In the genomic region with DNA sequence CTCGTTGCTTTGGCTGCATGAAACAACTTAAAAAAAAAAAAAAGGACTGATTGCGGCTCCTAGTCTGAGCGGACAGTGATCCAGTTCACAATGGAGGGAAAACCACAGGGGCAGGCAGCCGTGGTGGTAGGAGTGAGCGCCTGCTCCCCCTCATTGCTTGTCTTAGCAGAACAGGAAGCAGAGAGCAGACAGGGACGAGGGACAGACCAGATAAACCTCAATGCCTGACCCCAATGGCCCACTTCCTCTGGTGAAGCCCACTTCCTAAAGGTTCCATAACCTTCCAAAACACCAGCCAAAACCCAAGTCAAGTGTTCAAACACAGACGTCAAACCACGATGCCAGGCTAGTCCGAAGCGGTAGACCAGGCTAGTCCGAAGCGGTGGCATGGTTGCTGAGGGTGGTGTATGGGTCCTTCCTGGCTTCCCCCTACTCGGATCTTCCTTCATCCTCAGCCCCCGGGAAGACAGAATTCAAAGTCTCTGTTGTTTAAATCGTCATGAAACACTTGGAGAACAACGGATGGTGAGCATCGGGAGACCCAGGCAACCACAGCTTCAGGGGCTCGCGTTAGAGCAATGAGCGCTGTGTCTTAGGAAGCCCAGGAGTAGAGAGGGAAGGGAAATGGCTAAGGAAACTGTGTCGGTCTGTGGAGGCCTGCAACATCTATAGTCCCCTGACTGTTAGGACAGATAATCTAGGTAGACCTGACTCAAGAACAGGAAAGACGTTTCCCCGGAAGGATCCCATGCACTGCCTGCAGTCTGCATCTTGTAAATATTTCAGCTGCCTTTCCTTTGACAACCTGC, we compare ENCODE assay signal across 9 mouse cellular contexts. TPM values are rescaled to one million over a fixed set of nuclear protein-coding genes. Genes with fewer than 3 reads are reported as not detected.
DNase-seq lines count a peak whose midpoint lies in the region; ATAC-seq and TF ChIP-seq lines count a peak whose summit lies in the region.
"Had no signal": no experiment of that assay in that cellular context is flagged by ENCODE, and none has a peak within 500 bp of the region (broad histone marks: within the 10 kb centered on the region; RNA-seq: fewer than 3 reads in every experiment).

No protein-coding gene starts in this region.

- no peak for TF ChIP-seq CTCF in stomach, postnatal 0 days (IDR thresholded peaks at IDR 0.05; ENCODE audit: low read depth)

- DNase-seq in stomach, postnatal 0 days (ENCODE audit: low spot score), result no peak
- no peak for DNase-seq in adrenal gland, postnatal 25 days
- no peak for DNase-seq in left cerebral cortex, postnatal 36 days (ENCODE audit: low spot score in 2 of 2)
- DNase-seq in midbrain, embryonic 11.5 days (ENCODE audit: low spot score, missing footprints), result no peak
- DNase-seq: right cerebral cortex, postnatal 14 days had no signal

- no peaks in the 10 kb centered on the region for H3K9me3 ChIP-seq in stomach, embryonic 15.5 days
- no peaks in the 10 kb centered on the region for H3K9me3 ChIP-seq in stomach, postnatal 0 days (ENCODE audit: control insufficient read depth, low read length)
- no peaks in the 10 kb centered on the region for H3K9me3 ChIP-seq in midbrain, embryonic 11.5 days (ENCODE audit: control insufficient read depth, low read length)
- H3K9me3 ChIP-seq: limb, embryonic 15.5 days had no signal

- H3K4me3 ChIP-seq in stomach, embryonic 15.5 days (replicated peaks), result no peak overlapping the region
- H3K4me3 ChIP-seq in stomach, postnatal 0 days (ENCODE audit: low read depth, low read length), result no peak overlapping the region
- no peak overlapping the region for H3K4me3 ChIP-seq in midbrain, embryonic 11.5 days (ENCODE audit: low read depth, low read length)
- H3K4me3 ChIP-seq: limb, embryonic 15.5 days had no signal

- no peak for TF ChIP-seq EP300 in stomach, postnatal 0 days (optimal IDR thresholded peaks at IDR 0.05)

- intact Hi-C loops in left cerebral cortex, postnatal 36 days (cut with DNase I), result loop anchor here (5.0 kb wide), 1 partner anchor 117 kb away; no protein-coding TSS in a partner anchor

- WGBS in stomach, embryonic 15.5 days, result 78% methylated on average over 23 of the region's 23 CpGs
- 83% methylated on average over 23 of the region's 23 CpGs for WGBS in stomach, postnatal 0 days
- 90% methylated on average over 23 of the region's 23 CpGs for WGBS in midbrain, embryonic 11.5 days

- no peak overlapping the region for H3K9ac ChIP-seq in stomach, embryonic 15.5 days
- H3K9ac ChIP-seq in stomach, postnatal 0 days (ENCODE audit: low read length), result no peak overlapping the region
- H3K9ac ChIP-seq in midbrain, embryonic 11.5 days (ENCODE audit: low read length), result no peak overlapping the region
- H3K9ac ChIP-seq: limb, embryonic 15.5 days had no signal

- no peaks in the 10 kb centered on the region; the same call in 1 of the 2 replicates for H3K4me1 ChIP-seq in stomach, embryonic 15.5 days
- H3K4me1 ChIP-seq in stomach, postnatal 0 days (replicated peaks; ENCODE audit: control insufficient read depth, insufficient read depth), result 0 out of 2 replicates have a peak, but pooled peaks cover 3% of the 10 kb centered on the region
- no peaks in the 10 kb centered on the region for H3K4me1 ChIP-seq in midbrain, embryonic 11.5 days (ENCODE audit: control insufficient read depth, insufficient read depth, low read length)

- H3K36me3 ChIP-seq in stomach, embryonic 15.5 days, result no peaks in the 10 kb centered on the region
- H3K36me3 ChIP-seq in stomach, postnatal 0 days (ENCODE audit: control insufficient read depth, insufficient read depth, low read length), result no peaks in the 10 kb centered on the region
- no peaks in the 10 kb centered on the region for H3K36me3 ChIP-seq in midbrain, embryonic 11.5 days (ENCODE audit: control insufficient read depth, insufficient read depth, low read length)
- H3K36me3 ChIP-seq: limb, embryonic 15.5 days had no signal

- no peaks in the 10 kb centered on the region for H3K27me3 ChIP-seq in stomach, embryonic 15.5 days (replicated peaks)
- H3K27me3 ChIP-seq in stomach, postnatal 0 days (ENCODE audit: control insufficient read depth, insufficient read depth, low read length), result no peaks in the 10 kb centered on the region
- H3K27me3 ChIP-seq in midbrain, embryonic 11.5 days (ENCODE audit: control insufficient read depth, insufficient read depth, low read length), result no peaks in the 10 kb centered on the region
- H3K27me3 ChIP-seq: limb, embryonic 15.5 days had no signal

- H3K27ac ChIP-seq in stomach, embryonic 15.5 days, result 0 out of 2 replicates have a peak overlapping the region, but pooled peaks have one; percentile 65
- no peak overlapping the region for H3K27ac ChIP-seq in stomach, postnatal 0 days (replicated peaks)
- H3K27ac ChIP-seq in midbrain, embryonic 11.5 days (ENCODE audit: low read depth, low read length), result no peak overlapping the region
- H3K27ac ChIP-seq: limb, embryonic 15.5 days had no signal

- no peak overlapping the region for H3K4me2 ChIP-seq in stomach, embryonic 15.5 days
- H3K4me2 ChIP-seq in stomach, postnatal 0 days (replicated peaks; ENCODE audit: low read depth), result no peak overlapping the region
- no peak overlapping the region for H3K4me2 ChIP-seq in midbrain, embryonic 11.5 days

- ATAC-seq in stomach, embryonic 15.5 days (ENCODE audit: insufficient read depth, low FRiP score, low read depth), result no peak
- ATAC-seq in stomach, postnatal 0 days (ENCODE audit: low FRiP score, low TSS enrichment), result no peak
- ATAC-seq in granulocyte monocyte progenitor cell, adult 5-6 weeks (replicated peaks; ENCODE audit: poor library complexity, severe bottlenecking), result peak; percentile 91
- peak; percentile 81 for ATAC-seq in megakaryocyte, adult 5-6 weeks (ENCODE audit: poor library complexity, severe bottlenecking)
- no peak for ATAC-seq in midbrain, embryonic 11.5 days (ENCODE audit: low FRiP score)

RNA-seq across cellular contexts. Expression of a gene that starts 37.8 kb away (rescaled TPM):
- 56.1 and 70.2 TPM in 2 replicates for polyA plus RNA-seq in stomach, embryonic 15.5 days (2015; fragmentation: Nextera tagmentation; extraction: Ambion mirVana)
- 27.3 and 34.9 TPM in 2 replicates for polyA plus RNA-seq in stomach, postnatal 0 days (2015; fragmentation: Nextera tagmentation; extraction: Ambion mirVana)
- 1,912 and 2,149 TPM in 2 replicates for total RNA-seq in granulocyte monocyte progenitor cell, adult 5-6 weeks (2014; fragmentation: Nextera tagmentation)
- 1,225 and 1,275 TPM in 2 replicates for total RNA-seq in granulocyte monocyte progenitor cell, adult 5-6 weeks (2017)
- total RNA-seq in megakaryocyte, adult 5-6 weeks (2015), result 3,528 and 3,668 TPM in 2 replicates
- total RNA-seq in megakaryocyte, adult 5-6 weeks (2017), result 1,567 and 1,601 TPM in 2 replicates
- total RNA-seq in adrenal gland, postnatal 25 days (2021), result 15.7 and 21.7 TPM in 2 replicates
- 10 to 100 TPM in 1 of 2 experiments, 1 to 10 TPM in 1; 8.9 to 11.0 TPM for total RNA-seq in left cerebral cortex, postnatal 36 days (2021)
- polyA plus RNA-seq in midbrain, embryonic 11.5 days (2014; fragmentation: Nextera tagmentation; extraction: Ambion mirVana), result 26.3 and 26.4 TPM in 2 replicates

RNA-seq across cellular contexts. Expression of a gene that starts 55.8 kb away (rescaled TPM):
- polyA plus RNA-seq in stomach, embryonic 15.5 days (2015; fragmentation: Nextera tagmentation; extraction: Ambion mirVana), result not detected in 2 replicates
- polyA plus RNA-seq in stomach, postnatal 0 days (2015; fragmentation: Nextera tagmentation; extraction: Ambion mirVana), result 0.06 and 0.40 TPM in 2 replicates
- not detected in 2 replicates for total RNA-seq in granulocyte monocyte progenitor cell, adult 5-6 weeks (2014; fragmentation: Nextera tagmentation)
- total RNA-seq in granulocyte monocyte progenitor cell, adult 5-6 weeks (2017), result 0.04 TPM in 1 of 2 replicates, not detected in the other
- 0.02 and 0.04 TPM in 2 replicates for total RNA-seq in megakaryocyte, adult 5-6 weeks (2015)
- 0.11 and 0.16 TPM in 2 replicates for total RNA-seq in megakaryocyte, adult 5-6 weeks (2017)
- 0.39 TPM in 1 of 2 replicates, not detected in the other for total RNA-seq in adrenal gland, postnatal 25 days (2021)
- total RNA-seq in left cerebral cortex, postnatal 36 days (2021), result 1 to 10 TPM in 1 of 2 experiments, under 1 TPM in 1; 0.68 to 2.6 TPM
- not detected in 2 replicates for polyA plus RNA-seq in midbrain, embryonic 11.5 days (2014; fragmentation: Nextera tagmentation; extraction: Ambion mirVana)

RNA-seq across cellular contexts. Expression of a gene that starts 57.5 kb away (rescaled TPM):
- 40.1 and 57.2 TPM in 2 replicates for polyA plus RNA-seq in stomach, embryonic 15.5 days (2015; fragmentation: Nextera tagmentation; extraction: Ambion mirVana)
- 0.65 and 1.0 TPM in 2 replicates for polyA plus RNA-seq in stomach, postnatal 0 days (2015; fragmentation: Nextera tagmentation; extraction: Ambion mirVana)
- total RNA-seq in granulocyte monocyte progenitor cell, adult 5-6 weeks (2014; fragmentation: Nextera tagmentation), result 1.4 TPM in 1 of 2 replicates, not detected in the other
- total RNA-seq in granulocyte monocyte progenitor cell, adult 5-6 weeks (2017), result 0.77 TPM in 1 of 2 replicates, not detected in the other
- 1.6 and 3.5 TPM in 2 replicates for total RNA-seq in megakaryocyte, adult 5-6 weeks (2015)
- total RNA-seq in megakaryocyte, adult 5-6 weeks (2017), result 1.6 and 4.7 TPM in 2 replicates
- not detected in 2 replicates for total RNA-seq in adrenal gland, postnatal 25 days (2021)
- total RNA-seq in left cerebral cortex, postnatal 36 days (2021), result not detected
- polyA plus RNA-seq in midbrain, embryonic 11.5 days (2014; fragmentation: Nextera tagmentation; extraction: Ambion mirVana), result not detected in 2 replicates

Comparison
In these comparisons a context has a peak if more than half of its experiments do, and no peak if none do; other contexts are left out.
1. ATAC-seq: peak in granulocyte monocyte progenitor cell, adult 5-6 weeks (single experiment) and megakaryocyte, adult 5-6 weeks (single experiment); none in stomach, embryonic 15.5 days (single experiment), stomach, postnatal 0 days (single experiment) and midbrain, embryonic 11.5 days (single experiment).
2. RNA of a gene that starts 37.8 kb away (total RNA-seq): 1,567 to 3,668 TPM in megakaryocyte, adult 5-6 weeks and 1,225 to 2,149 TPM in granulocyte monocyte progenitor cell, adult 5-6 weeks; 15.7 to 21.7 TPM in adrenal gland, postnatal 25 days and 8.9 to 11.0 TPM in left cerebral cortex, postnatal 36 days; every median in the first group is over 10 times any median in the second.